Mouse (Mus musculus) CH12.LX (cell line): ENCODE measurements at regions not wholly inside any gene's neighbourhood (a gene's known extent, or its start where the extent isn't known, plus 50 kb on each side); places are given as distances from the start of the nearest gene placed in this dataset.

Experiments used
- DNase-seq: peaks from one replicate; pipeline ENCODE4 v3.0.0-alpha.2; 2013; ENCODE audit errors: extremely low read depth
- H3K27ac ChIP-seq: 2 replicates; pipeline ENCODE4 v1.5.1; 2012; ENCODE audit warnings: low read depth, mild to moderate bottlenecking, control low read depth, moderate library complexity; ENCODE audit not compliant: insufficient read depth
- H3K27me3 ChIP-seq: replicated peaks from 2 replicates; pipeline ENCODE3; 2012; ENCODE audit warnings: inconsistent platforms
- H3K36me3 ChIP-seq, 2 experiments: replicated peaks in 1 of 2; 2 replicates each; pipeline versions ENCODE3 to v1.6.1; 2012; ENCODE audit warnings: inconsistent platforms in 1 of 2, low read length in 1 of 2, mild to moderate bottlenecking in 1 of 2, mixed read lengths in 1 of 2, moderate library complexity in 1 of 2; ENCODE audit not compliant: control insufficient read depth in 1 of 2, insufficient read depth in 1 of 2
- H3K4me1 ChIP-seq, 2 experiments: 2 replicates each; pipeline ENCODE4 v1.6.1; 2012; ENCODE audit warnings: inconsistent platforms in 1 of 2, moderate library complexity in 1 of 2; ENCODE audit not compliant: insufficient read depth in 2 of 2, control insufficient read depth in 1 of 2
- H3K4me2 ChIP-seq: 2 replicates; pipeline ENCODE4 v1.6.1; 2012; ENCODE audit warnings: low read depth, mild to moderate bottlenecking, control low read depth; ENCODE audit not compliant: poor library complexity, insufficient read depth, severe bottlenecking
- H3K4me3 ChIP-seq, 3 experiments: fragments of 150-350 bp in 1 of 3; sonication (generic) in 1 of 3; replicated peaks in 1 of 3; 2 replicates each; pipeline versions ENCODE3 to v1.5.1; 2011 to 2012; ENCODE audit warnings: low read depth in 2 of 3, low read length in 2 of 3, mild to moderate bottlenecking in 2 of 3, moderate library complexity in 2 of 3, control low read depth in 1 of 3, improper control_type of control experiment in 1 of 3, inconsistent platforms in 1 of 3, mixed read lengths in 1 of 3; ENCODE audit not compliant: poor library complexity in 1 of 3
- H3K79me2 ChIP-seq: replicated peaks from 2 replicates; pipeline ENCODE4 v1.6.1; 2012; ENCODE audit warnings: mild to moderate bottlenecking, moderate library complexity; ENCODE audit not compliant: control insufficient read depth, poor library complexity, insufficient read depth, severe bottlenecking; ENCODE audit errors: extremely low read depth
- H3K9ac ChIP-seq: 2 replicates; pipeline ENCODE4 v1.6.1; 2012; ENCODE audit warnings: low read depth, mild to moderate bottlenecking, control low read depth, moderate library complexity; ENCODE audit not compliant: insufficient read depth
- H3K9me3 ChIP-seq: replicated peaks from 2 replicates; pipeline ENCODE3; 2012; ENCODE audit warnings: low read length, inconsistent platforms, mixed read lengths
- BHLHE40 ChIP-seq: IDR thresholded peaks from 2 replicates; pipeline ENCODE4 v1.6.1; 2011; ENCODE audit warnings: mild to moderate bottlenecking, low read depth, low read length, improper control_type of control experiment
- CHD2 ChIP-seq: IDR thresholded peaks from 2 replicates; pipeline ENCODE4 v1.6.1; 2011; ENCODE audit warnings: low read length, improper control_type of control experiment
- E2F4 ChIP-seq: IDR thresholded peaks from 2 replicates; pipeline ENCODE4 v1.6.1; 2011; ENCODE audit warnings: low read depth, low read length, improper control_type of control experiment; ENCODE audit not compliant: insufficient replicate concordance
- EP300 ChIP-seq: IDR thresholded peaks from 2 replicates; pipeline ENCODE4 v1.6.1; 2011; ENCODE audit warnings: low read length, improper control_type of control experiment
- ETS1 ChIP-seq: conservative IDR thresholded peaks from 2 replicates; pipeline ENCODE4 v1.6.1; 2012; ENCODE audit warnings: low read depth, mild to moderate bottlenecking, inconsistent platforms, low read length, improper control_type of control experiment, moderate library complexity
- GABPA ChIP-seq: IDR thresholded peaks from 2 replicates; pipeline ENCODE4 v1.6.1; 2012; ENCODE audit warnings: low read depth, low read length, improper control_type of control experiment, inconsistent platforms; ENCODE audit not compliant: insufficient replicate concordance
- HCFC1 ChIP-seq: IDR thresholded peaks from 2 replicates; pipeline ENCODE4 v1.6.1; 2012; ENCODE audit warnings: low read depth, mild to moderate bottlenecking, inconsistent platforms, low read length, improper control_type of control experiment
- IRF4 ChIP-seq: IDR thresholded peaks from 2 replicates; pipeline ENCODE4 v1.6.1; 2014; ENCODE audit warnings: low read depth, mild to moderate bottlenecking, inconsistent platforms, low read length, improper control_type of control experiment
- JUN ChIP-seq: IDR thresholded peaks from 2 replicates; pipeline ENCODE4 v1.6.1; 2011; ENCODE audit warnings: low read depth, mild to moderate bottlenecking, low read length, improper control_type of control experiment, moderate library complexity; ENCODE audit not compliant: insufficient read depth
- JUND ChIP-seq: conservative IDR thresholded peaks from 2 replicates; pipeline ENCODE4 v1.6.1; 2011; ENCODE audit warnings: low read depth, low read length, improper control_type of control experiment
- KAT2A ChIP-seq: IDR thresholded peaks from 2 replicates; pipeline ENCODE4 v1.6.1; 2012; ENCODE audit warnings: low read length, improper control_type of control experiment, inconsistent platforms; ENCODE audit not compliant: insufficient replicate concordance
- MAFK ChIP-seq: IDR thresholded peaks from 2 replicates; pipeline ENCODE4 v1.6.1; 2011; ENCODE audit warnings: low read length, improper control_type of control experiment; ENCODE audit not compliant: insufficient replicate concordance
- MAX ChIP-seq: IDR thresholded peaks from 2 replicates; pipeline ENCODE4 v1.6.1; 2011; ENCODE audit warnings: low read length, improper control_type of control experiment
- MXI1 ChIP-seq: IDR thresholded peaks from 2 replicates; pipeline ENCODE4 v1.6.1; 2011; ENCODE audit warnings: mild to moderate bottlenecking, low read depth, low read length, improper control_type of control experiment
- NELFE ChIP-seq: IDR thresholded peaks from 2 replicates; pipeline ENCODE4 v1.6.1; 2011; ENCODE audit warnings: low read depth, low read length, improper control_type of control experiment
- NRF1 ChIP-seq: IDR thresholded peaks from 2 replicates; pipeline ENCODE4 v1.6.1; 2014; ENCODE audit warnings: low read depth, mild to moderate bottlenecking, inconsistent platforms, low read length, improper control_type of control experiment, moderate library complexity
- PAX5 ChIP-seq: IDR thresholded peaks from 2 replicates; pipeline ENCODE4 v1.6.1; 2012; ENCODE audit warnings: low read length, inconsistent platforms, mixed read lengths
- POLR2AphosphoS2 ChIP-seq: IDR thresholded peaks from 2 replicates; pipeline ENCODE4 v1.6.1; 2011; ENCODE audit warnings: low read depth, low read length, improper control_type of control experiment
- RCOR1 ChIP-seq: conservative IDR thresholded peaks from 2 replicates; pipeline ENCODE4 v1.6.1; 2012; ENCODE audit warnings: low read depth, mild to moderate bottlenecking, inconsistent platforms, low read length, improper control_type of control experiment
- TBP ChIP-seq: conservative IDR thresholded peaks from 2 replicates; pipeline ENCODE4 v1.6.1; 2011; ENCODE audit warnings: low read depth, low read length, improper control_type of control experiment
- TCF12 ChIP-seq: IDR thresholded peaks from 2 replicates; pipeline ENCODE4 v1.6.1; 2014; ENCODE audit warnings: low read depth, mild to moderate bottlenecking, inconsistent platforms, low read length, improper control_type of control experiment
- UBTF ChIP-seq: IDR thresholded peaks from 2 replicates; pipeline ENCODE4 v1.6.1; 2012; ENCODE audit warnings: low read depth, mild to moderate bottlenecking, inconsistent platforms, low read length, improper control_type of control experiment, moderate library complexity
- USF1 ChIP-seq: IDR thresholded peaks from 2 replicates; pipeline ENCODE4 v1.6.1; 2014; ENCODE audit warnings: low read depth, mild to moderate bottlenecking, inconsistent platforms, low read length, improper control_type of control experiment
- USF2 ChIP-seq: conservative IDR thresholded peaks from 2 replicates; pipeline ENCODE4 v1.6.1; 2011; ENCODE audit warnings: low read depth, low read length, improper control_type of control experiment
- ZKSCAN1 ChIP-seq: IDR thresholded peaks from 2 replicates; pipeline ENCODE4 v1.6.1; 2012; ENCODE audit warnings: low read depth, inconsistent platforms, low read length, improper control_type of control experiment, borderline replicate concordance
- ZMIZ1 ChIP-seq: IDR thresholded peaks from 2 replicates; pipeline ENCODE4 v1.6.1; 2012; ENCODE audit warnings: low read depth, mild to moderate bottlenecking, inconsistent platforms, low read length, improper control_type of control experiment
- ZNF384 ChIP-seq: IDR thresholded peaks from 2 replicates; pipeline ENCODE4 v1.6.1; 2012; ENCODE audit warnings: low read depth, low read length, improper control_type of control experiment, inconsistent platforms
- dilution Hi-C: fragments of 300-500 bp; cut with MboI; formaldehyde crosslinking; loops from 2 replicates; pipeline ENCODE4 v1.14.3; 2020; ENCODE audit warnings: low sequenced_read_pairs; ENCODE audit not compliant: extremely low pct_unique_long_range_greater_than_20kb, extremely low pct_ligation_motif_present
- in situ Hi-C: fragments of 300-500 bp; cut with MboI; formaldehyde crosslinking; loops from 3 replicates; pipeline ENCODE4 v1.14.3; 2019; ENCODE audit warnings: low sequenced_read_pairs, low pct_ligation_motif_present, low pct_unique_long_range_greater_than_20kb, mixed read lengths

- DNase-seq: no peak
- Histone ChIP-seq H3K27ac (no peak overlapping the region), H3K79me2 (no peaks in the 10 kb centered on the region; the same call in 1 of the 2 replicates), H3K36me3 (no peaks in the 10 kb centered on the region)
- in situ Hi-C loops: no loop called here
- dilution Hi-C loops: no loop called here
- no peak for TF ChIP-seq ETS1
- no peak for TF ChIP-seq CHD2
- TF ChIP-seq USF2: no peak
- TF ChIP-seq GABPA: no peak
- no peak for TF ChIP-seq RCOR1
- no peak for TF ChIP-seq HCFC1
- no peak for TF ChIP-seq IRF4
- TF ChIP-seq ZMIZ1: no peak
- TF ChIP-seq TBP: no peak
- no peak for TF ChIP-seq NRF1
- TF ChIP-seq BHLHE40: no peak
- no peak for TF ChIP-seq TCF12
- TF ChIP-seq MAX: no peak
- no peak for TF ChIP-seq EP300
- TF ChIP-seq E2F4: no peak
- no peak for TF ChIP-seq UBTF
- no peak for TF ChIP-seq KAT2A
- no peak for TF ChIP-seq MAFK
- TF ChIP-seq USF1: no peak
- no peak for TF ChIP-seq PAX5
- TF ChIP-seq, all 38 proteins: peak for 0
- Histone ChIP-seq H3K9me3 (no peaks in the 10 kb centered on the region), H3K9ac (no peak overlapping the region), H3K27me3 (no peaks in the 10 kb centered on the region), H3K4me1 (peaks cover 8 to 56% of the 10 kb centered on the region in 2 experiments), H3K4me3 (no peak overlapping the region), H3K4me2 (no peak overlapping the region)
Measured at GRCm38 (mm10) chr19:32906820-32907219, 149.5 kb downstream of the Pten start.

GRCm38 (mm10) chr19:32910050-32910462 is 152.8 kb downstream of the Pten start:
- Histone ChIP-seq H3K9me3 (no peaks in the 10 kb centered on the region), H3K36me3 (no peaks in the 10 kb centered on the region), H3K27ac (no peak overlapping the region), H3K79me2 (no peaks in the 10 kb centered on the region; the same call in 1 of the 2 replicates), H3K27me3 (no peaks in the 10 kb centered on the region), H3K4me2 (no peak overlapping the region), H3K4me1 (peaks cover 18 to 59% of the 10 kb centered on the region in 2 experiments), H3K4me3 (no peak overlapping the region), H3K9ac (no peak overlapping the region)
- TF ChIP-seq MAFK: no peak
- TF ChIP-seq PAX5: no peak
- TF ChIP-seq JUN: no peak
- no peak for TF ChIP-seq POLR2AphosphoS2
- no peak for TF ChIP-seq ZNF384
- TF ChIP-seq JUND: no peak
- TF ChIP-seq MAX: no peak
- no peak for TF ChIP-seq GABPA
- TF ChIP-seq UBTF: no peak
- no peak for TF ChIP-seq ZMIZ1
- no peak for TF ChIP-seq KAT2A
- TF ChIP-seq MXI1: no peak
- TF ChIP-seq NELFE: no peak
- TF ChIP-seq E2F4: no peak
- TF ChIP-seq ZKSCAN1: no peak
- no peak for TF ChIP-seq TCF12
- no peak for TF ChIP-seq CHD2
- in situ Hi-C loops (no loop called here), dilution Hi-C loops (no loop called here)
- DNase-seq: no peak
